Mouse (Mus musculus) intestine, embryonic 16.5 days (tissue): ENCODE results near the gene Iglon5. TPM values are rescaled to one million over a fixed set of nuclear protein-coding genes. Genes with fewer than 3 reads are reported as not detected.

Experiments
- ATAC-seq: fragments of 200-750 bp; cut with Nextera tagmentation; 2 replicates; pipeline ENCODE4 v1.8.0; 2017; ENCODE audit warnings: moderate TSS enrichment, moderate library complexity
- H3K27ac ChIP-seq: fragments of 300-500 bp; sonication (generic); 2 replicates; pipeline ENCODE4 v1.5.1; 2014; ENCODE audit warnings: mild to moderate bottlenecking, low read length
- H3K27me3 ChIP-seq: fragments of 300-500 bp; sonication (generic); replicated peaks from 2 replicates; pipeline ENCODE4 v1.6.1; 2014; ENCODE audit warnings: low read length, control low read depth, mixed read lengths; ENCODE audit not compliant: control insufficient read depth, insufficient read depth
- H3K36me3 ChIP-seq: fragments of 300-500 bp; sonication (generic); 2 replicates; pipeline ENCODE4 v1.6.1; 2014; ENCODE audit warnings: low read length, control low read depth; ENCODE audit not compliant: control insufficient read depth, insufficient read depth
- H3K4me1 ChIP-seq: fragments of 300-500 bp; sonication (generic); 2 replicates; pipeline ENCODE4 v1.6.1; 2014; ENCODE audit warnings: low read length, control low read depth, mixed read lengths; ENCODE audit not compliant: control insufficient read depth, insufficient read depth
- H3K4me2 ChIP-seq: fragments of 300-500 bp; sonication (generic); 2 replicates; pipeline ENCODE4 v1.6.1; 2014; ENCODE audit warnings: low read depth, low read length, control low read depth
- H3K4me3 ChIP-seq: fragments of 300-500 bp; sonication (generic); 2 replicates; pipeline ENCODE4 v1.5.1; 2014; ENCODE audit warnings: mild to moderate bottlenecking, low read length
- H3K9ac ChIP-seq: fragments of 300-500 bp; sonication (generic); 2 replicates; pipeline ENCODE4 v1.6.1; 2014; ENCODE audit warnings: low read depth, low read length
- H3K9me3 ChIP-seq: fragments of 300-500 bp; sonication (generic); 2 replicates; pipeline ENCODE4 v1.6.1; 2016; ENCODE audit warnings: low read length, control low read depth; ENCODE audit not compliant: control insufficient read depth
- WGBS: fragments of 180-500 bp; shearing (Covaris S2); extraction: QIAGEN DNeasy Blood & Tissue Kit; methylation state at CpG from one replicate; pipeline ENCODE4 v1.1.7; 2014; 5-methylcytosine and 5-hydroxymethylcytosine counted together
- polyA plus RNA-seq: library from polyadenylated mRNA; unstranded; fragments of >200 nt; fragmentation: Nextera tagmentation; extraction: Ambion mirVana; gene quantifications from 2 replicates; pipeline ENCODE4 v1.2.1, GENCODE M21; 2015

Gene Iglon5
- polyA plus RNA-seq, 1 experiment from 2014 or later: 0.33 TPM

DNA sequence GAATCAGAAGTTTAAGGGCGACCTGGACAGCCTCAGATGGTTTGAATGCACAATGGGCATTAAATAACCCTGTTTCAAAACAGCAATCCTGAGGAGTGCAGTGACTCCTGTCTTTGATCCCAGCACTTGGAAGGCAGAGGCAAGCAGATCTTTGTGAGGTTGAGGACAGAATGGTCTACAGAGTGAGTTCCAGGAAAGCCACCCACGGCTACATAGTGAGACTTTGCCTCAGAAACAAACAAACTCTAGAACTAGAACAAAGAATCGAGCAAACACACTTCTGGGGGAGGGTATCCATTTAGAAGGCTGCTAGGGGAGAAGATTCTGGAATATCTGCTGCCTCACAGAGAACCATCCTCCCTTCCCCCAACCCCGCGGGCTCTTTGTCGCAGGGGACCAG is 49.4 kb downstream of the Iglon5 start, which contains the start of gene Cldnd2:
Gene Cldnd2, plus strand, starts transcription at position 301 of the 400 bp plus-strand sequence.
- Histone ChIP-seq H3K9me3 (no peaks in the 10 kb centered on the region), H3K4me2 (no peak within 1 kb of the TSS), H3K27me3 (no peaks in the 10 kb centered on the region), H3K27ac (no peak within 1 kb of the TSS), H3K4me1 (peaks cover 18% of the 10 kb centered on the region), H3K36me3 (no peaks in the 10 kb centered on the region), H3K4me3 (no peak within 1 kb of the TSS), H3K9ac (no peak within 1 kb of the TSS)
- 82% methylated on average over 6 of the region's 6 CpGs for WGBS
- ATAC-seq: no peak

DNA sequence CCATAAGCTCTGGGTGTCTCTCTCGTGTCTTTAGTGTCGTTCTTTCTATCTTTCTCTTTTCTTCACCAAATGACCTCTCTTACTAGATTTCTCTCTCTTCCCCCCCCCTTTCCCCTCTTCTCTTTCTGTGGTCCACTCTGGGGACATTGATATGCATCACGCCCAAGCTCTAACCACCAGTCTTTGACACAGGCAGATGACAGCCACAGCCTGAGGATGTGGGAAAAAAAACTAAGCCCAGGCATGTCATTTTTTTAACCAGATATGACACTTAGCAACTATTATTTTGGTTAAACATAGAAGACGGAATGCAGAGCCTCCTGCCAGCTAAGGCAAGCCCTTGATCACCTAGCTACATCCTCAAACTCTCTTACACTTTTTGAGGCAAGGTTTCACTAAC is 51.3 kb downstream of the Iglon5 start:
- H3K4me3 ChIP-seq: no peak overlapping the region
- H3K4me2 ChIP-seq: no peak overlapping the region
- no peak overlapping the region for H3K27ac ChIP-seq
- peaks cover 9% of the 10 kb centered on the region; the same call in 1 of the 2 replicates for H3K4me1 ChIP-seq
- H3K27me3 ChIP-seq: no peaks in the 10 kb centered on the region
- no peaks in the 10 kb centered on the region for H3K9me3 ChIP-seq
- no peak for ATAC-seq
- no peaks in the 10 kb centered on the region for H3K36me3 ChIP-seq
- 74% methylated on average over 4 of the region's 4 CpGs for WGBS
- no peak overlapping the region for H3K9ac ChIP-seq

DNA sequence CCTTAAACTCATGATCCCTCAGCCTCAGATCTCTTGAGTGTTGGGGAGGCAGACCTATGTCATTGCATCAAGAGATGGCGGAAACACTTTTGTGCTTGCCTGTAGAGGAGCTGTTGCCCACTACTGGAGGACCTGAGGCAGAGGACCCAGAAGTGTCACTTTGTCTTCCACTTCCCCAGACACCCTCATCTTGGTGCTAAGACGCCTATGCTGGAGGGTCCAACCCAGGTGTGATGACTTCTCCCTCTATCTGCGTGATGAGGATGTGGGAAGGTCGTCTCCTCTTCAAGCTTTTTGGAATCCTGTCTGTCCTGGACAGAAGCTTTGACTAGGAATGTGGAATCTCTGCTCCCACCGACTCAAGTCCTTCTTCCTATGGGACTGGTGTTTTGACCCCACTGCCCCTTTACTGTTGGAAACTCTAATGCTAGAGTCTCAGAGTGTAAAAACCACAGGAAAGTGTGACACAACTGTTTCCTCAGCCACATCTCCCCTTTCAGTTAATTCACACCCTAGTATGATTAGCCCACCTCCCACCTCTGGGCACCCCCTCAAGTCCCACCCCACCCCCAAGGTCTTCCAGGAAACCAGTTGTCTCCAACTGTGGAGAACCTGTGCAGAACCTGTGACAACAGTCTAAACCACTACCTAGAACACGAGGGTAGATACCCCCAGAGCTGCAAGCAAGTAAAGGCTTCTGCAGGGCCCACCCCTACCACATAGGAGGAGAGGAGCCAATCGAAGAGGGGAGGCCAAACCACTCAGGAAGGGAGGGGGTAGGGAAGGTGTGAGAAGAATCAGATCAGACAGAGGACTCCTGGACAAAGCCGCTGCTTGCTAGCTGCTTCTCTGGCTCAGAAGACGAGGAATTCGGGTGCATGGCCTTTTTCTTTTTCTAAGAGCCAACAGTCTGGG is 53.3 kb downstream of the Iglon5 start, which contains the start of gene Nkg7:
Gene Nkg7, plus strand, starts transcription at position 733 of the 915 bp plus-strand sequence.
- Histone ChIP-seq H3K36me3 (no peaks in the 10 kb centered on the region), H3K9me3 (0 out of 2 replicates have a peak, but pooled peaks cover 5% of the 10 kb centered on the region), H3K4me1 (no peaks in the 10 kb centered on the region), H3K4me3 (no peak within 1 kb of the TSS), H3K9ac (no peak within 1 kb of the TSS), H3K27me3 (no peaks in the 10 kb centered on the region), H3K27ac (no peak within 1 kb of the TSS), H3K4me2 (no peak within 1 kb of the TSS)
- ATAC-seq: no peak
- 71% methylated on average over 10 of the region's 10 CpGs for WGBS

DNA sequence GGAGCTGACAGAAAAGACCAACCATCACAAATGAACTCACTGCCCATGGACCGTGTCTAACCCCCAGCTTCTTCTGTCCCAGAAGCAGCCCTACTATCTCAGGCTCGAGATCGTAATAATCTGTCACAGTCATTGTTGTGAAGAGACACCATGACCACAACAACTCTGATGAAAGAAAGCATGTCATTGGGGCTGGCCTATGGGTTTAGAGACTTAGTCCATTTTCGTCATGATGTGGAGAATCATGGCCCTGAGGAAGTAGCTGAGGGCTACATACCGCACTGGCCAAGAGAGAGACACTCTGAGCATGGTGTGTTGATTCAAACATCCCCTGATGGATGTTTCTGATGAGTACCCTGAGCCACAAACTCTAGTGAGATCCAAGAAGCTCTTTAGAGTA is 55.2 kb downstream of the Iglon5 start:
- no peak for ATAC-seq
- H3K27me3 ChIP-seq: no peaks in the 10 kb centered on the region
- H3K4me3 ChIP-seq: no peak overlapping the region
- no peaks in the 10 kb centered on the region for H3K36me3 ChIP-seq
- no peak overlapping the region for H3K4me2 ChIP-seq
- no peak overlapping the region for H3K27ac ChIP-seq
- 0 out of 2 replicates have a peak, but pooled peaks cover 5% of the 10 kb centered on the region for H3K9me3 ChIP-seq
- 90% methylated on average over 5 of the region's 5 CpGs for WGBS
- no peaks in the 10 kb centered on the region for H3K4me1 ChIP-seq
- no peak overlapping the region for H3K9ac ChIP-seq

DNA sequence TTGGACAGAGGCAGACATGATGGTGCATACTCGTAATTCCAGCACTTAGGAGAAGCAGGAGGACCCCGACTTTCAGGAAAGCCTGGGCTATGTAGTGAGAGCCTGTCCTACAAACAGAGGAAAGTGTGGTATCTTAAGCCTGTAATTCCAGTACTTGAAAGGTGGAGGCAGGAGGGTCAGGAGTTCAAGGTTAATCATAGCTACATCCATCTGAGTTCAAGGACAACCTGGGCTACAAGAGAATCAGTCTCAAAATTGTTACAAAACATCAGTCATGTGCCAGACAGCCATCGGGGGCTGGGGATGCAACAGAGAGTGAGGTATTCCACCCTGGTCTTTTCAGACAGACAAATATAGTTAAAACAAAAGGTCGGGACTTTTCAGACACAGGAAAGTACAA is 57.0 kb downstream of the Iglon5 start:
- Histone ChIP-seq H3K4me3 (no peak overlapping the region), H3K4me2 (no peak overlapping the region), H3K27ac (no peak overlapping the region), H3K27me3 (no peaks in the 10 kb centered on the region), H3K9me3 (0 out of 2 replicates have a peak, but pooled peaks cover 5% of the 10 kb centered on the region), H3K4me1 (no peaks in the 10 kb centered on the region), H3K36me3 (no peaks in the 10 kb centered on the region), H3K9ac (no peak overlapping the region)
- ATAC-seq: no peak
- 74% methylated on average over 4 of the region's 4 CpGs for WGBS

DNA sequence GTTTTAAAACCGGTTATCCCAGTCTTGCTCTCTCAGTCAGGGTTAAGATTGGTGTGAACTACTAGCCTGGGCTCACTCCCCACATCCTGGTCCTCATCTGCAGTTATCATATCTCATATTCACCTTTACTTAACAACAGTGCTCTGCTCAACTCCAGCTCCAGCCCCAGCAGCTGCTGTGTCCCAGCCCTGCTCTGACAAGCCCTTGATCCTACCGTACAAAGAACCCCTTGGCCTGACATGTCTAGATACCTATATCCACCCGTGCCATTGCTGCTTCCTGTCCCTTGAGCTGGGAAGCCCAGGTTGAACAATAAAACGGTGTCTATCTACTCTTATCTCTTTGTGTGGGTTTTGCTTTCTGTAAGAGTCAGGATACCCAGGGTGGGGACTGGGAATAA is 60.4 kb downstream of the Iglon5 start:
- no peak overlapping the region for H3K4me2 ChIP-seq
- H3K4me3 ChIP-seq: no peak overlapping the region
- 35% methylated on average over 4 of the region's 4 CpGs for WGBS
- H3K27ac ChIP-seq: no peak overlapping the region
- H3K9me3 ChIP-seq: 0 out of 2 replicates have a peak, but pooled peaks cover 5% of the 10 kb centered on the region
- no peaks in the 10 kb centered on the region for H3K27me3 ChIP-seq
- H3K36me3 ChIP-seq: no peaks in the 10 kb centered on the region
- H3K9ac ChIP-seq: no peak overlapping the region
- no peaks in the 10 kb centered on the region for H3K4me1 ChIP-seq
- peak; percentile 79 for ATAC-seq

GRCm38 (mm10) chr7:43427406-43427805 is 62.5 kb downstream of the Iglon5 start, which contains the start of gene Lim2:
TSS of gene Lim2 (plus strand) at chr7:43427670.
- Histone ChIP-seq H3K9me3 (0 out of 2 replicates have a peak, but pooled peaks cover 5% of the 10 kb centered on the region), H3K9ac (no peak within 1 kb of the TSS), H3K4me2 (no peak within 1 kb of the TSS), H3K27ac (no peak within 1 kb of the TSS), H3K27me3 (no peaks in the 10 kb centered on the region), H3K4me1 (no peaks in the 10 kb centered on the region), H3K36me3 (no peaks in the 10 kb centered on the region), H3K4me3 (no peak within 1 kb of the TSS)
- WGBS: 79% methylated on average over 8 of the region's 8 CpGs
- ATAC-seq: no peak

- Histone ChIP-seq H3K27ac (no peak overlapping the region), H3K27me3 (no peaks in the 10 kb centered on the region), H3K4me2 (no peak overlapping the region), H3K9ac (no peak overlapping the region), H3K4me1 (no peaks in the 10 kb centered on the region), H3K9me3 (no peaks in the 10 kb centered on the region), H3K36me3 (no peaks in the 10 kb centered on the region), H3K4me3 (no peak overlapping the region)
- ATAC-seq: no peak
- 68% methylated on average over 3 of the region's 3 CpGs for WGBS
These were observed 65.8 kb downstream of the Iglon5 start for GRCm38 (mm10) chr7:43423991-43424625.

DNA sequence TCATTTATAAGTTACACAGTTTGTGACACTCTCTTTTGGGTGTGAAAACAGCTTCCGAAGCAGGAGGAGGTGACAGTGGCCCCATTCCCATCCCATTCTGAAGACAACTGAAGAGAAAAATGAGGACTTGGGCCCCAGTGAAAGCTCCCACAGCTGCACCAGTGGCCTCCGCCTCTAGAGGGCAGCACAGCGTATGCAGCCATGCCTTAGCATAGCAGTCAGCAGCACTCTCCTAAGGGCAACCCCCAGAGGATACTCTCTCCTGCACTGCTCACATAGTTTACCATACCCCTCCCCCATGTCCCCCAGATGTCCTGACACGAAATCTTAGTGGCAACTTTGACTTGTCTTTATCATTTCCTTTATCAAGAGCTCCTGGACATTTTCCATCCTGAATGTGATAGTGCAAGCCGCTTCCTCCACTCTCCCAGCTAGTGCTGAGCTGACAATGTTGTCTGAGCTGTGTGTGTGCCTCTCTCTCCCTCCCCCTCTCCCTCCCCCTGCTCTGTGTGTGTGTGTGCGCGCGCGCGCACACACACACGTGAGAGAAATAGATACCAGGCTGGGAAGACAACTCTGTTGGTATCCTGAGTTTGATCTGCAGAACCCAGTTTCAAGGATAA is 66.8 kb downstream of the Iglon5 start:
- Histone ChIP-seq H3K4me1 (no peaks in the 10 kb centered on the region), H3K27me3 (no peaks in the 10 kb centered on the region), H3K9ac (no peak overlapping the region), H3K4me3 (no peak overlapping the region), H3K36me3 (no peaks in the 10 kb centered on the region), H3K27ac (no peak overlapping the region), H3K4me2 (no peak overlapping the region), H3K9me3 (no peaks in the 10 kb centered on the region)
- 14% methylated on average over 11 of the region's 11 CpGs for WGBS
- ATAC-seq: peak; percentile 96
